Mouse (Mus musculus) neutrophil, adult 59 days (primary cell): Measurements from ENCODE around the gene Sgf29. TPM values are rescaled to one million over a fixed set of nuclear protein-coding genes. Genes with fewer than 3 reads are reported as not detected.

Experiments used
- total RNA-seq, 2 experiments: library from RNA; stranded (reverse); gene quantifications; 1 replicate in 1 of 2; 2 replicates in 1 of 2; pipeline ENCODE4 v1.2.4; 2023

Gene Sgf29
- 10 to 100 TPM; 21.3 to 28.0 TPM for total RNA-seq

DNA sequence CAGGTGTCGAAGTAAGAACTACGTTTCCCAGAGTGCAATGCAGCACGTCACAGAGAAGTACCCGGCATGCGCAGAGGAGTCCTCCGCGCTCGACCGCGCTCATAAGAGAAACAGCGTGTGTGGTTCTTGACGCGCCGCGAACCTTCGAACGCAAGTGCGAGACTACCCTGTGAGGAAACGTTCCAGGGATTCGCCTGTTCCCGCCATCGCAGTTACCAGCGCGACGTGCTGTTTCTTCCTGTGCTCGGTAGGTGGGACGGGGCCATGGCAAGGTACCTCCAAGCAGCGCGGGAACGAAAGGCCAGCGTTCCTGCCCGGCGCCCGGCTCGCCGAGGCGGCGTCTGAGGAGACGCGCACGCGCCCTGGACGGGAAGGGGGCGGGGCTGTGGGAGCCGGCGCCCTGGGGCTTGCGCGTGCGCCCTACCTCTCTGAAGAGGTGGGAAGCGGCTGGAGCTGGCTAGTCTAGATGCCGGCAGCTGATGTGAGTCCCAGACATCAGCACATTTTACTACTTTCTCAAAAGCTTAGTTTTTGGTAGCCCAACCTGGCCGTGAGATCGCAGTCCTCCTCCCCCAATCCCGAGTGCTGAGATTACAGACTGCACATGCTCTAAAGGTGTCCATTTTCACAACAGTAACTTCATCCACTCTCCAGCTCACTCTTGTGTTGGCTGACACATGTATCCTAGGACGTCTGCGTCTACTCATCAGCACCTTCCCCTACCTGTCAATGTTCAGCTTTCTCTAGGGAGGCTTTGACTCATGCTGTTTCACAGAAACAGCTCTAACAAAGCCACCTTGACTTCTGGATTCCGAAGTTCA lies at the start of gene Sgf29:
Gene Sgf29, plus strand, starts transcription at position 79 of the 821 bp plus-strand sequence.

DNA sequence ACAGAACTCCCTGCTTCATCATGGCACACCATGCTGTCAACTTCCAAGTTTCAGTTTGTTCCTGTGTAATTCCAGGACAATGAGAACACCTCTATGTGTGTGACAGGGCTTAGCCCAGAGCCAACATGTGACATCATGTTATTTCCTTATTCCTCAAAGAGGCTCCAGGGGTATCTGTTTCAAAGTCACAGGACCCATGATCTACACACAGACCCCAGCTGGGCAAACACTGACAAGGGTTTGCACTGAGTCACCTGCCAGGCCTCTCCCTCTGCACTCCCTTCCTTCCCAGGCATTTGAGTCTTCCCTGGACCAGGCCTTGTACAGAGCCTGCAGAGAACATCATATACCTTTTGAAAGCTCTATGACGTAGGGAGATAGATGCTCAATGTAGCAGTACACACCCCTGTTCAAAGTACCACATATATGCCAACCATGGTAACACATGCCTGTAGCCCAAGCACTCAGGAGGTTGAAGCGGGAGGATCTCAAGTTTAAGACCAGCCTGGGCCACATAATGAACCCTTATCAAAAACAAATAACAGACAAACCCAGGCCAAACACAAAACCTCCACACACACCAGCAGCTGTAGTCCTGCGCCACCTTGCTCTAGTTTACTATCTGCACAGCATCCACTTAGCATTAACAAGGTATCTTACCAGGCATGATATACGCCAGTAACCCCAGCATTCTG lies 18.1 kb upstream of the Sgf29 start, which contains the start of gene Nupr1:
Gene Nupr1, minus strand, starts transcription at position 38 of the 695 bp plus-strand sequence.

DNA sequence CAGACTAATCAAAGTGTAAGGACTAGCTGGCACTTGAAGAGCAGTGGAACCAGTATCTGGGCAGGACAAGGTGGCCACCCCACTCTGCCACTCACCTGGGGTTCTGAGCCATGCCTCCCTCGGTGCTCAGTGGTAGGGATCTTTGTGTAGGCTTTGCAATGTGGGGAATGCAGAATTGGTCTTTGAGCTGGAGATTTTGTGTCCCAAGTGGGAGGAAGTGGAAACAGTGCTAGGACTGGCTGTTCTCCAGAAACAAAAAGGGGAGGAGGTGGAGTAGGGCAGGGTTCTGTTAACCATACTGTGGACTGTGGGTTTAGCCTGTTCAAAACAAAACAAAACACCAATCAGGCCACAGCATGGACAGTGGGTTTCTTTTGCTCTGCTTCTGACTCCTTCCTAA lies 27.1 kb downstream of the Sgf29 start, which contains the start of gene Sult1a1:
Gene Sult1a1, minus strand, starts transcription at position 226 of the 400 bp plus-strand sequence.

DNA sequence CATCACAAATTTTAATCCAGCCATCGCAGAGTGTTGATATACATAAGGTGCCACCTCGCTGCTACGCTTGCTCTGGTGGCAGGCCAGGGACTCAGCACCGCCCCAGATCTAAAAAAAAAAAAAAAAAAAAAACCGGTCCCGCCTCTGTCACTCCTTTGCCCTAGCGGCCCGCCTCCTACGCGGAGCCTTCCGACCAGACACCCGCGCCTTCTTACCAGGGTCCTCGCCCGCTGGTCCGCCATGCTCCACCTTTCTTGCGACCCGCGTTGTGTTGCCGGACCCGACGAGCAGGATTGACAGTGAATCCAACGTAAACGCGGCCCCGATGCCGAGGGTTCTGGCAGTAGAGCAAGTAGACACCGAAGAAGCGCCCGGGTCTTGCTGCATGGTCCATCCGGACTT lies 46.1 kb downstream of the Sgf29 start, which contains the start of gene Bola2:
Gene Bola2, plus strand, starts transcription at position 192 of the 402 bp plus-strand sequence.

DNA sequence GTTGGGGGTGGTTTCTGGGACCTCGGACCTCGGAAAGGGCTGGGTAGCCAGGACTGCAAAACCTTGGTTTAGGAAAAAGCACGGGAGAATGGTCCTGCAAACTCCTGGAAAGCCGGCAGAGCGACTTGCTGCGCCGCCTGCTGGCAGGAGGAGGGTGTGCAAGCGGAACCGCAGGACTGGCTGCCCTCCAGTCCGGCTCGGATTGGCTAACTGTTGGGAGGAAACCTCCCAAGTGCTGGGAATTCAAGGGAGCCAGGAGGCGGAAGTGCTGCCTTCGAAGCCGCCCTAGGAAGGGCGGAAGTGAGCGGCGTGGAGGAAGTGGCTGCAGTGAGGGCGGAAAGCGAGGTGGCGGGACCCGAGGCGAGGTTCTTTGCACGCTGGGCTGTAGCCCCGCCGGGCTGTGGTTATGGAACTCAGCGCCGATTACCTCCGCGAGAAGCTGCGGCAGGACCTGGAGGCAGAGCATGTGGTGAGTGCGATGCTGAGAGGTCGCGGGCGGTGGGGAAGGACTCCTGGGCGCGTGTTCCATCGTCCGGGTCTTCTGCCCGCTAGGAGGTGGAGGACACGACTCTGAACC lies 46.6 kb downstream of the Sgf29 start, which contains the start of gene Slx1b:
Gene Slx1b, minus strand, starts transcription at position 154 of the 577 bp plus-strand sequence.

DNA sequence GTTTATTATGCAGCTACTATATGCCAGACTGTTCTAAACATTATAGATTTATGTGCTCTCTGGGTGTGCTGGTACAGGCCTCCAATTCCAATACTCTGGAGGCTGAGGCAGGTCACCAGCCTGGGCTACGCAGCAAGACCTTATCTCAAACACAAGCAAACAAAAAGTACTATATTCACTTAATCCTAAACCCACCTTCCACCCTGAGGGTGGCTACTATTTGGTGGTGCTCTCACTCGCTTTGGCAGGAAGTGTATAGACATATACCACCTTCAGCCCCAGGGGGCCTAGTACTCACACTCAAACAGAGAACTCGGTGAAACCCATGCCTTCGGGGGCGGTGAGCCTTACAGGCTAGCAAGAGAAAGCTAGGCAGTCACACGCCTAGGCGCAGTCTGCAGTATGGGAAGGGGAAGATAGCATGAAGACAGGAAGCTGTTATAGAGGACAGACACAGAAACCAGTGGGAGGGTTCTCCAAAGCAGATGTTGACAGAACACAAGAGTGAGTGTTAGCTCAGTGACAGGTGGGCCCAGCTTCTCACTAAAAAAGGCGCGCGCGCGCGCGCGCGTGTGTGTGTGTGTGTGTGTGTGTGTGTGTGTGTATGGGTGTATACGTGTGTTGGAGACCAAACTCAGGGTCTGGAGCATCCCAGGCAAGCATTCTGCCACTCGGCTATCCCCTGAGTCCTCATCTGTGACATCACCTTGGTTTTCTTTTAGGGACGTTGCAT lies 58.5 kb downstream of the Sgf29 start, which contains the start of gene Coro1a:
Gene Coro1a, minus strand, starts transcription at position 346 of the 733 bp plus-strand sequence.

Other genes with a start within 250 kb of the Sgf29 start
- gene Cd19, start 234.4 kb upstream of the Sgf29 start, total RNA-seq = 10 to 100 TPM in 1 of 2 experiments, 1 to 10 TPM in 1; 3.9 to 11.7 TPM
- 10 to 100 TPM; 14.8 to 15.6 TPM for gene Rabep2, start 220.6 kb upstream of the Sgf29 start, total RNA-seq
- 1 to 10 TPM in 1 of 2 experiments, under 1 TPM in 1; 0.87 to 1.1 TPM for gene Atp2a1, start 186.2 kb upstream of the Sgf29 start, total RNA-seq
- gene Sh2b1, start 173.9 kb upstream of the Sgf29 start, total RNA-seq = 10 to 100 TPM; 45.4 to 49.2 TPM
- gene Tufm, start 161.9 kb upstream of the Sgf29 start, total RNA-seq = 10 to 100 TPM; 25.0 to 34.9 TPM
- 100 to 1,000 TPM; 126 to 139 TPM for gene Atxn2l, start 145.9 kb upstream of the Sgf29 start, total RNA-seq
- 100 to 1,000 TPM in 1 of 2 experiments, 10 to 100 TPM in 1; 86.1 to 101 TPM for gene Eif3c, start 82.9 kb upstream of the Sgf29 start, total RNA-seq
- 100 to 1,000 TPM; 164 to 190 TPM for gene Apobr, start 64.4 kb upstream of the Sgf29 start, total RNA-seq
- gene Cln3, start 63.5 kb upstream of the Sgf29 start, total RNA-seq = 100 to 1,000 TPM; 322 to 350 TPM
- 1 to 10 TPM; 4.2 to 4.7 TPM for gene Il27, start 54.4 kb upstream of the Sgf29 start, total RNA-seq
- 10 to 100 TPM in 1 of 2 experiments, 1 to 10 TPM in 1; 8.4 to 13.6 TPM for gene Nupr1, start 18.4 kb upstream of the Sgf29 start, total RNA-seq
- 1 to 10 TPM in 1 of 2 experiments, under 1 TPM in 1; 0.68 to 1.4 TPM for gene Sult1a1, start 27.1 kb downstream of the Sgf29 start, total RNA-seq
- gene Bola2, start 46.1 kb downstream of the Sgf29 start, total RNA-seq = 10 to 100 TPM; 42.8 to 66.2 TPM
- gene Slx1b, start 46.5 kb downstream of the Sgf29 start, total RNA-seq = 10 to 100 TPM in 1 of 2 experiments, 1 to 10 TPM in 1; 8.0 to 10.3 TPM
- gene Coro1a, start 58.5 kb downstream of the Sgf29 start, total RNA-seq = 1,000 to 10,000 TPM; 1,849 to 1,913 TPM
- gene Mapk3, start 110.3 kb downstream of the Sgf29 start, total RNA-seq = 100 to 1,000 TPM; 256 to 270 TPM
- gene Gdpd3, start 117.0 kb downstream of the Sgf29 start, total RNA-seq = 10 to 100 TPM; 27.6 to 27.7 TPM
- gene Ypel3, start 127.6 kb downstream of the Sgf29 start, total RNA-seq = 100 to 1,000 TPM; 259 to 299 TPM
- gene Tbx6, start 132.2 kb downstream of the Sgf29 start, total RNA-seq = 1 to 10 TPM; 6.4 to 6.9 TPM
- gene Ppp4c, start 143.2 kb downstream of the Sgf29 start, total RNA-seq = 100 to 1,000 TPM; 230 to 231 TPM
- not detected for gene Fam57b, start 148.4 kb downstream of the Sgf29 start, total RNA-seq
- gene 4930451I11Rik, start 182.3 kb downstream of the Sgf29 start, total RNA-seq = not detected
- not detected for gene Doc2a, start 198.1 kb downstream of the Sgf29 start, total RNA-seq
- gene Hirip3, start 212.7 kb downstream of the Sgf29 start, total RNA-seq = 10 to 100 TPM; 35.2 to 41.1 TPM
- gene Ino80e, start 213.1 kb downstream of the Sgf29 start, total RNA-seq = 10 to 100 TPM; 47.1 to 51.6 TPM
- 10 to 100 TPM; 60.5 to 65.1 TPM for gene Taok2, start 235.4 kb downstream of the Sgf29 start, total RNA-seq